ENCODE assay signal across 9 mouse cellular contexts in the genomic region with DNA sequence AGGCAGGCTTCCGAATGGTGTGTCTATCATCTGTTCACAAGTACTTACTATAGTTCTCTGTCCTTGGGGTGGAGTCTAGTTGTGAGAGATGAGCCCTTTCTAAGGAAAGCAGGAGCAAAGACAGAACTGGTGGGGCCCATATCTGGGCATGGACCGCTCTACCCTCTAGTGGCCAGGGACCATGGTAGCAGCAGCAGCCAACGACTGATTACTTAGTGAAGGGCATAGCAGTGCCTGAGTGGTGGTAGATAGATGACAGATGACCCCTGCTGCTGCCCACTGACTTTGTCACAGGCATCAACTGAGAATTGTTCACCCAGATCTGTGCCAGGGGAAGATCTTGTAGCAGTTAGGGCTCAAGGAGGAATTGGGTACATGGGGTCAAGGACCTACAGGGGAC. TPM values are rescaled to one million over a fixed set of nuclear protein-coding genes. Genes with fewer than 3 reads are reported as not detected.
A peak's percentile ranks its signal among the peaks of the same experiment; 100 is the strongest.
DNase-seq lines count a peak whose midpoint lies in the region; ATAC-seq and TF ChIP-seq lines count a peak whose summit lies in the region.
"Had no signal": no experiment of that assay in that cellular context is flagged by ENCODE, and none has a peak within 500 bp of the region (broad histone marks: within the 10 kb centered on the region; RNA-seq: fewer than 3 reads in every experiment).

No protein-coding gene starts in this region.

- 0 out of 2 replicates have a peak, but pooled peaks have one; percentile 20 for ATAC-seq in heart, embryonic 15.5 days (replicated peaks; ENCODE audit: insufficient number of reproducible peaks, insufficient read depth, low FRiP score, low read depth)
- ATAC-seq in midbrain, embryonic 11.5 days (ENCODE audit: low FRiP score), result no peak
- ATAC-seq in lung, embryonic 14.5 days (ENCODE audit: insufficient read depth), result no peak

- peaks cover 6% of the 10 kb centered on the region for H3K27me3 ChIP-seq in heart, embryonic 15.5 days
- peaks cover 22% of the 10 kb centered on the region; the same call in 1 of the 2 replicates for H3K27me3 ChIP-seq in heart, embryonic 10.5 days (ENCODE audit: insufficient read depth, poor library complexity, severe bottlenecking)
- peaks cover 83% of the 10 kb centered on the region for H3K27me3 ChIP-seq in midbrain, embryonic 10.5 days (ENCODE audit: low read depth, poor library complexity, severe bottlenecking)
- peaks cover 15% of the 10 kb centered on the region for H3K27me3 ChIP-seq in midbrain, embryonic 11.5 days (ENCODE audit: control insufficient read depth, insufficient read depth, low read length)
- peaks cover 14% of the 10 kb centered on the region; the same call in 1 of the 2 replicates for H3K27me3 ChIP-seq in lung, embryonic 14.5 days (ENCODE audit: insufficient read depth, low read length)

- peaks cover 45% of the 10 kb centered on the region; the same call in 1 of the 2 replicates for H3K36me3 ChIP-seq in heart, embryonic 15.5 days
- H3K36me3 ChIP-seq in heart, embryonic 10.5 days, result peaks cover 78% of the 10 kb centered on the region
- H3K36me3 ChIP-seq in midbrain, embryonic 10.5 days, result peaks cover 12% of the 10 kb centered on the region
- no peaks in the 10 kb centered on the region for H3K36me3 ChIP-seq in midbrain, embryonic 11.5 days (ENCODE audit: control insufficient read depth, insufficient read depth, low read length)
- no peaks in the 10 kb centered on the region for H3K36me3 ChIP-seq in lung, embryonic 14.5 days (ENCODE audit: insufficient read depth)
- H3K36me3 ChIP-seq: lung, embryonic 15.5 days had no signal

- DNase-seq in heart, embryonic 10.5 days (ENCODE audit: low spot score), result no peak
- DNase-seq in midbrain, embryonic 10.5 days (ENCODE audit: low spot score), result peak; percentile 62
- DNase-seq in midbrain, embryonic 11.5 days (ENCODE audit: low spot score, missing footprints), result no peak
- DNase-seq in R1 (ENCODE audit: low read depth, low spot score), result peak; percentile 24
- peak; percentile 44 for DNase-seq in lung, embryonic 14.5 days
- no peak for DNase-seq in cerebellum, adult 11-12 months
- DNase-seq in urinary bladder, adult 2 months (ENCODE audit: low spot score), result no peak

- no peak overlapping the region for H3K9ac ChIP-seq in heart, embryonic 15.5 days
- no peak overlapping the region for H3K9ac ChIP-seq in midbrain, embryonic 11.5 days (ENCODE audit: low read length)
- no peak overlapping the region for H3K9ac ChIP-seq in lung, embryonic 14.5 days
- H3K9ac ChIP-seq: lung, embryonic 15.5 days had no signal

- no peaks in the 10 kb centered on the region for H3K9me3 ChIP-seq in heart, embryonic 15.5 days (replicated peaks)
- H3K9me3 ChIP-seq in heart, embryonic 10.5 days, result no peaks in the 10 kb centered on the region
- H3K9me3 ChIP-seq in midbrain, embryonic 10.5 days (replicated peaks), result no peaks in the 10 kb centered on the region
- no peaks in the 10 kb centered on the region for H3K9me3 ChIP-seq in midbrain, embryonic 11.5 days (ENCODE audit: control insufficient read depth, low read length)
- no peaks in the 10 kb centered on the region for H3K9me3 ChIP-seq in lung, embryonic 14.5 days (ENCODE audit: low read depth, low read length)
- H3K9me3 ChIP-seq: lung, embryonic 15.5 days had no signal

- peak overlapping the region; percentile 18; the same call in 1 of the 2 replicates for H3K27ac ChIP-seq in heart, embryonic 15.5 days
- H3K27ac ChIP-seq in heart, embryonic 10.5 days, result no peak overlapping the region
- no peak overlapping the region; the same call in 1 of the 2 replicates for H3K27ac ChIP-seq in midbrain, embryonic 10.5 days (replicated peaks)
- H3K27ac ChIP-seq in midbrain, embryonic 11.5 days (ENCODE audit: low read depth, low read length), result no peak overlapping the region
- H3K27ac ChIP-seq in lung, embryonic 14.5 days (ENCODE audit: low read depth), result no peak overlapping the region
- H3K27ac ChIP-seq: lung, embryonic 15.5 days had no signal

- H3K4me1 ChIP-seq in heart, embryonic 15.5 days (replicated peaks), result peaks cover 35% of the 10 kb centered on the region
- peaks cover 35% of the 10 kb centered on the region for H3K4me1 ChIP-seq in heart, embryonic 10.5 days
- H3K4me1 ChIP-seq in midbrain, embryonic 10.5 days, result peaks cover 38% of the 10 kb centered on the region
- 0 out of 2 replicates have a peak, but pooled peaks cover 4% of the 10 kb centered on the region for H3K4me1 ChIP-seq in midbrain, embryonic 11.5 days (ENCODE audit: control insufficient read depth, insufficient read depth, low read length)
- no peaks in the 10 kb centered on the region for H3K4me1 ChIP-seq in lung, embryonic 14.5 days (ENCODE audit: insufficient read depth)

- no peak overlapping the region for H3K4me2 ChIP-seq in heart, embryonic 15.5 days
- H3K4me2 ChIP-seq in midbrain, embryonic 11.5 days, result no peak overlapping the region
- no peak overlapping the region for H3K4me2 ChIP-seq in lung, embryonic 14.5 days
- H3K4me2 ChIP-seq: lung, embryonic 15.5 days had no signal

- WGBS in heart, embryonic 15.5 days, result 32% methylated on average over 3 of the region's 3 CpGs
- 37% methylated on average over 3 of the region's 3 CpGs for WGBS in heart, embryonic 10.5 days
- 33% methylated on average over 3 of the region's 3 CpGs for WGBS in midbrain, embryonic 10.5 days
- WGBS in midbrain, embryonic 11.5 days, result 35% methylated on average over 3 of the region's 3 CpGs
- 31% methylated on average over 3 of the region's 3 CpGs for WGBS in lung, embryonic 14.5 days

- peak; percentile 71 for TF ChIP-seq CTCF in lung, embryonic 14.5 days (IDR thresholded peaks at IDR 0.05; ENCODE audit: low read depth)

- H3K4me3 ChIP-seq in heart, embryonic 15.5 days, result no peak overlapping the region
- H3K4me3 ChIP-seq in heart, embryonic 10.5 days, result no peak overlapping the region
- H3K4me3 ChIP-seq in midbrain, embryonic 10.5 days, result no peak overlapping the region
- no peak overlapping the region for H3K4me3 ChIP-seq in midbrain, embryonic 11.5 days (ENCODE audit: low read depth, low read length)
- no peak overlapping the region for H3K4me3 ChIP-seq in lung, embryonic 14.5 days (ENCODE audit: low read depth, low read length)
- H3K4me3 ChIP-seq: lung, embryonic 15.5 days had no signal

RNA-seq across cellular contexts. Expression of a gene that starts 12.0 kb away (rescaled TPM):
- not detected in 2 replicates for polyA plus RNA-seq in heart, embryonic 15.5 days (2015; fragmentation: Nextera tagmentation; extraction: Ambion mirVana)
- polyA plus RNA-seq in heart, embryonic 10.5 days (2016; fragmentation: Nextera tagmentation; extraction: Ambion mirVana), result not detected in 2 replicates
- 52.7 and 54.9 TPM in 2 replicates for polyA plus RNA-seq in midbrain, embryonic 10.5 days (2016; fragmentation: Nextera tagmentation; extraction: Ambion mirVana)
- polyA plus RNA-seq in midbrain, embryonic 11.5 days (2014; fragmentation: Nextera tagmentation; extraction: Ambion mirVana), result 47.3 and 57.7 TPM in 2 replicates
- polyA plus RNA-seq in lung, embryonic 14.5 days (2014; fragmentation: Nextera tagmentation; extraction: Ambion mirVana), result 0.13 TPM in 1 of 2 replicates, not detected in the other
- polyA plus RNA-seq in urinary bladder, adult 2 months (2012; rRNA removed), result not detected in 2 replicates
- polyA plus RNA-seq: lung, embryonic 15.5 days had no signal

RNA-seq across cellular contexts. Expression of a gene that starts 33.0 kb away (rescaled TPM):
- polyA plus RNA-seq in heart, embryonic 15.5 days (2015; fragmentation: Nextera tagmentation; extraction: Ambion mirVana), result 194 and 219 TPM in 2 replicates
- 152 and 312 TPM in 2 replicates for polyA plus RNA-seq in heart, embryonic 10.5 days (2016; fragmentation: Nextera tagmentation; extraction: Ambion mirVana)
- 0.53 and 0.83 TPM in 2 replicates for polyA plus RNA-seq in midbrain, embryonic 10.5 days (2016; fragmentation: Nextera tagmentation; extraction: Ambion mirVana)
- 0.58 and 0.77 TPM in 2 replicates for polyA plus RNA-seq in midbrain, embryonic 11.5 days (2014; fragmentation: Nextera tagmentation; extraction: Ambion mirVana)
- 4.5 and 7.8 TPM in 2 replicates for polyA plus RNA-seq in lung, embryonic 14.5 days (2014; fragmentation: Nextera tagmentation; extraction: Ambion mirVana)
- polyA plus RNA-seq in urinary bladder, adult 2 months (2012; rRNA removed), result 46.8 and 55.6 TPM in 2 replicates

Comparison
In these comparisons a context has a peak if more than half of its experiments do, and no peak if none do; other contexts are left out.
1. DNase-seq: peak in midbrain, embryonic 10.5 days (single experiment), R1 (single experiment) and lung, embryonic 14.5 days (single experiment); none in heart, embryonic 10.5 days (single experiment), midbrain, embryonic 11.5 days (single experiment), cerebellum, adult 11-12 months (single experiment) and urinary bladder, adult 2 months (single experiment).
2. RNA of a gene that starts 12.0 kb away (polyA plus RNA-seq): 47.3 to 57.7 TPM in midbrain, embryonic 11.5 days and 52.7 to 54.9 TPM in midbrain, embryonic 10.5 days; 0.13 TPM in lung, embryonic 14.5 days, not detected in heart, embryonic 10.5 days, not detected in heart, embryonic 15.5 days and not detected in urinary bladder, adult 2 months; every median in the first group is over 10 times any median in the second.